Mouse (Mus musculus) bone marrow macrophage, adult 2 months (primary cell): Measurements from ENCODE around the gene Mrps15.

Source experiments
- CTCF ChIP-seq: IDR thresholded peaks from 2 replicates; pipeline ENCODE4 v1.5.1; 2012; ENCODE audit warnings: low read depth, mild to moderate bottlenecking, low read length, moderate library complexity
- POLR2A ChIP-seq: IDR thresholded peaks from 2 replicates; pipeline ENCODE4 v1.6.1; 2012; ENCODE audit warnings: mild to moderate bottlenecking, low read depth, low read length, borderline replicate concordance

- TF ChIP-seq POLR2A, result no peak
- no peak for TF ChIP-seq CTCF
Measured at GRCm38 (mm10) chr4:126103057-126103581, 56.4 kb downstream of the Mrps15 start.
